Mouse (Mus musculus) MEL (cell line): ENCODE measurements around the gene Ryr2. TPM values are rescaled to one million over a fixed set of nuclear protein-coding genes. Genes with fewer than 3 reads are reported as not detected.
"Not testable (repeated sequence)": the region's sequence is repeated elsewhere in the genome, so short reads cannot be mapped to it uniquely, and the experiment has no call there.

Source experiments
- DNase-seq: peaks from one replicate; pipeline ENCODE4 v3.0.0; 2011; ENCODE audit warnings: low read depth, low spot score
- H3K27ac ChIP-seq: 2 replicates; pipeline ENCODE4 v1.5.1; 2012; ENCODE audit warnings: low read depth, mild to moderate bottlenecking, control low read depth, low read length, moderate library complexity; ENCODE audit not compliant: control insufficient read depth
- H3K27me3 ChIP-seq, 2 experiments: fragments of 150-350 bp in 1 of 2; sonication (generic) in 1 of 2; 2 replicates each; pipeline ENCODE4 v1.6.1; 2012; ENCODE audit warnings: low read length in 2 of 2, mild to moderate bottlenecking in 2 of 2, improper control_type of control experiment in 1 of 2, moderate library complexity in 1 of 2; ENCODE audit not compliant: insufficient read depth in 2 of 2, control insufficient read depth in 1 of 2
- H3K36me3 ChIP-seq, 2 experiments: 2 replicates each; pipeline ENCODE4 v1.6.1; 2012 to 2014; ENCODE audit warnings: low read length in 2 of 2, improper control_type of control experiment in 1 of 2, inconsistent platforms in 1 of 2, mild to moderate bottlenecking in 1 of 2; ENCODE audit not compliant: insufficient read depth in 2 of 2, control insufficient read depth in 1 of 2
- H3K4me1 ChIP-seq, 2 experiments: fragments of 150-350 bp in 1 of 2; sonication (generic) in 1 of 2; 2 replicates each; pipeline ENCODE4 v1.6.1; 2012; ENCODE audit warnings: low read length in 2 of 2, improper control_type of control experiment in 1 of 2, mild to moderate bottlenecking in 1 of 2; ENCODE audit not compliant: insufficient read depth in 2 of 2, control insufficient read depth in 1 of 2
- H3K4me3 ChIP-seq, 2 experiments: fragments of 150-350 bp in 1 of 2; sonication (generic) in 1 of 2; 2 replicates each; pipeline ENCODE4 v1.5.1; 2012; ENCODE audit warnings: low read depth in 2 of 2, low read length in 2 of 2, mild to moderate bottlenecking in 2 of 2, moderate library complexity in 2 of 2, control low read depth in 1 of 2, improper control_type of control experiment in 1 of 2; ENCODE audit not compliant: control insufficient read depth in 1 of 2, insufficient read depth in 1 of 2
- H3K79me2 ChIP-seq: 2 replicates; pipeline ENCODE4 v1.6.1; 2012; ENCODE audit warnings: mild to moderate bottlenecking, low read length, moderate library complexity; ENCODE audit not compliant: control insufficient read depth, poor library complexity, insufficient read depth
- H3K9ac ChIP-seq: 2 replicates; pipeline ENCODE4 v1.6.1; 2012; ENCODE audit warnings: low read depth, mild to moderate bottlenecking, control low read depth, low read length, moderate library complexity; ENCODE audit not compliant: control insufficient read depth, poor library complexity, severe bottlenecking
- H3K9me3 ChIP-seq: fragments of 150-350 bp; sonication (generic); replicated peaks from 2 replicates; pipeline ENCODE4 v1.6.1; 2012; ENCODE audit warnings: mild to moderate bottlenecking, low read length, improper control_type of control experiment, moderate library complexity; ENCODE audit not compliant: insufficient read depth
- BHLHE40 ChIP-seq: IDR thresholded peaks from 2 replicates; pipeline ENCODE4 v1.6.1; 2012; ENCODE audit warnings: low read depth, mild to moderate bottlenecking, inconsistent platforms, low read length, improper control_type of control experiment, borderline replicate concordance
- CTCF ChIP-seq, 3 experiments: IDR thresholded peaks in 2 of 3; conservative IDR thresholded peaks in 1 of 3; 2 replicates each; pipeline ENCODE4 v1.5.1; 2011 to 2012; ENCODE audit warnings: low read length in 3 of 3, low read depth in 2 of 3, mild to moderate bottlenecking in 2 of 3, improper control_type of control experiment in 1 of 3, inconsistent platforms in 1 of 3, mixed read lengths in 1 of 3, moderate library complexity in 1 of 3; ENCODE audit not compliant: control insufficient read depth in 1 of 3, insufficient read depth in 1 of 3, poor library complexity in 1 of 3, severe bottlenecking in 1 of 3
- ELF1 ChIP-seq: IDR thresholded peaks from 2 replicates; pipeline ENCODE4 v1.6.1; 2014; ENCODE audit warnings: low read depth, mild to moderate bottlenecking, inconsistent platforms, low read length, improper control_type of control experiment, moderate library complexity
- GABPA ChIP-seq: IDR thresholded peaks from 2 replicates; pipeline ENCODE4 v1.6.1; 2012; ENCODE audit warnings: low read depth, mild to moderate bottlenecking, inconsistent platforms, low read length, improper control_type of control experiment, moderate library complexity
- GATA1 ChIP-seq: IDR thresholded peaks from 2 replicates; pipeline ENCODE4 v1.6.1; 2011; ENCODE audit warnings: low read depth, low read length, improper control_type of control experiment
- HCFC1 ChIP-seq: IDR thresholded peaks from 2 replicates; pipeline ENCODE4 v1.6.1; 2012; ENCODE audit warnings: low read depth, mild to moderate bottlenecking, inconsistent platforms, low read length, improper control_type of control experiment, moderate library complexity
- MAFK ChIP-seq: IDR thresholded peaks from 2 replicates; pipeline ENCODE4 v1.6.1; 2011; ENCODE audit warnings: low read depth, mild to moderate bottlenecking, low read length, improper control_type of control experiment, borderline replicate concordance
- MAZ ChIP-seq: IDR thresholded peaks from 2 replicates; pipeline ENCODE4 v1.6.1; 2012; ENCODE audit warnings: low read depth, mild to moderate bottlenecking, inconsistent platforms, low read length, improper control_type of control experiment
- MXI1 ChIP-seq: IDR thresholded peaks from 2 replicates; pipeline ENCODE4 v1.6.1; 2011; ENCODE audit warnings: mild to moderate bottlenecking, low read depth, low read length, improper control_type of control experiment
- MYB ChIP-seq: IDR thresholded peaks from 2 replicates; pipeline ENCODE4 v1.6.1; 2011; ENCODE audit warnings: mild to moderate bottlenecking, low read depth, low read length, improper control_type of control experiment
- POLR2A ChIP-seq, 2 experiments: IDR thresholded peaks; 2 replicates each; pipeline ENCODE4 v1.6.1; 2011 to 2012; ENCODE audit warnings: low read length in 2 of 2, mild to moderate bottlenecking in 2 of 2, control low read depth in 1 of 2, improper control_type of control experiment in 1 of 2, low read depth in 1 of 2, moderate library complexity in 1 of 2; ENCODE audit not compliant: control insufficient read depth in 1 of 2, insufficient read depth in 1 of 2, poor library complexity in 1 of 2
- POLR2AphosphoS2 ChIP-seq: IDR thresholded peaks from 2 replicates; pipeline ENCODE4 v1.6.1; 2011; ENCODE audit warnings: low read length, improper control_type of control experiment
- RAD21 ChIP-seq: IDR thresholded peaks from 2 replicates; pipeline ENCODE4 v1.6.1; 2011; ENCODE audit warnings: mild to moderate bottlenecking, low read depth, low read length, improper control_type of control experiment
- SMC3 ChIP-seq: IDR thresholded peaks from 2 replicates; pipeline ENCODE4 v1.6.1; 2011; ENCODE audit warnings: low read depth, low read length, improper control_type of control experiment
- TCF12 ChIP-seq: IDR thresholded peaks from 2 replicates; pipeline ENCODE4 v1.6.1; 2014; ENCODE audit warnings: low read depth, mild to moderate bottlenecking, inconsistent platforms, low read length, improper control_type of control experiment, moderate library complexity
- USF1 ChIP-seq: IDR thresholded peaks from 2 replicates; pipeline ENCODE4 v1.6.1; 2014; ENCODE audit warnings: low read depth, mild to moderate bottlenecking, inconsistent platforms, low read length, improper control_type of control experiment, moderate library complexity
- USF2 ChIP-seq, 2 experiments: IDR thresholded peaks; 2 replicates each; pipeline ENCODE4 v1.6.1; 2011 to 2012; ENCODE audit warnings: improper control_type of control experiment in 2 of 2, low read length in 2 of 2, borderline replicate concordance in 1 of 2, inconsistent platforms in 1 of 2, low read depth in 1 of 2, mild to moderate bottlenecking in 1 of 2; ENCODE audit not compliant: insufficient read depth in 1 of 2
- ZC3H11A ChIP-seq: IDR thresholded peaks from 2 replicates; pipeline ENCODE4 v1.6.1; 2012; ENCODE audit warnings: low read depth, mild to moderate bottlenecking, inconsistent platforms, low read length, improper control_type of control experiment
- ZKSCAN1 ChIP-seq: IDR thresholded peaks from 2 replicates; pipeline ENCODE4 v1.6.1; 2012; ENCODE audit warnings: low read depth, mild to moderate bottlenecking, inconsistent platforms, low read length, improper control_type of control experiment, moderate library complexity
- ZNF384 ChIP-seq: IDR thresholded peaks from 2 replicates; pipeline ENCODE4 v1.6.1; 2012; ENCODE audit warnings: low read depth, mild to moderate bottlenecking, inconsistent platforms, low read length, improper control_type of control experiment
- polyA plus RNA-seq, 2 experiments: library from polyadenylated mRNA; stranded (reverse) in 1 of 2; unstranded in 1 of 2; fragments of >175 nt in 1 of 2; fragments of >200 nt in 1 of 2; gene quantifications; 2 replicates each; pipeline versions ENCODE4 v1.2.1 to v1.2.4; 2012; ENCODE audit warnings: low replicate concordance in 2 of 2, low read depth in 1 of 2; ENCODE audit not compliant: insufficient read length in 2 of 2, insufficient read depth in 1 of 2, missing spikeins in 1 of 2
- total RNA-seq: library from RNA; depleted of rRNA; stranded (reverse); fragments of 300-350 nt; gene quantifications from 2 replicates; pipeline ENCODE4 v1.2.3, GENCODE M21; 2012

Gene Ryr2
- total and polyA plus RNA-seq, 3 experiments: 0.04 TPM; not detected in 2

DNA sequence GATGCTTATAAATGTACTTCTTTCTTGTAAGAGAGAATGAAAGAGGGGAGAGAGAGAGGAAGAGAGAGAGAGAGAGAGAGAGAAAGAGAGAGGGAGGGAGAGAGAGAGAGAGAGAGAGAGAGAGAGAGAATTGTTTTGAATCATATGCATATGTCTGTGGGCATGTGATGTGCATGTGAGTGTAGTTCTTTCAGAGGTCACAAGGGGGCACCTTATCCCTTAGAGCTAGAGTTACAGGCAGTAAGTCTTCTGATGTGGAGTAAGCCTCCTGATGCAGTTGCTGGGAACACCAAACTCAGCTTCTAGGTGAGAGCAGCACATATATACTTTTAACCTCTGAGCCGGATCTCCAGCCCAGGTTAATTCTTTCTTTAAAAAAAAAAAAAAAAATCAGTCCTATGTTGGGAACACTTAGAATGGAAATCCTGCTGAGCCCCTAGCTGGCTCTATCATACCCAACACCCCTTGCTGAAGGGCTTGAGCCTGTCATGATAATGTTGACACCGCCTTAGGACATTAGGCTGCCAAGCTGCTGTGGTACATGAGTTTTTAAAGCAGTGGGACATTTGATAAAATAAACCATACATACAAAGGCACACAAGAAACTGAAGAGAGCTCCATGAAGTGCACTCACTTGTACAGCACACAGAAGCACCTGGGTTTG, 281.1 kb downstream of the Ryr2 start:
- no peak overlapping the region for H3K27ac ChIP-seq
- H3K9me3 ChIP-seq: no peaks in the 10 kb centered on the region
- no peak overlapping the region for H3K4me3 ChIP-seq
- no peaks in the 10 kb centered on the region for H3K79me2 ChIP-seq
- no peak overlapping the region for H3K9ac ChIP-seq
- no peaks in the 10 kb centered on the region; a peak in 1 of 4 replicates for H3K27me3 ChIP-seq
- TF ChIP-seq POLR2AphosphoS2 (no peak), USF1 (no peak), SMC3 (peak; percentile 29), MAFK (no peak), USF2 (IDR thresholded peaks at IDR 0.05; ENCODE audit: borderline replicate concordance in 1 of 2, insufficient read depth in 1 of 2, low read depth in 1 of 2, low read length in 2 of 2) (no peak), CTCF (IDR thresholded peaks at IDR 0.05 in 2 of 3, conservative IDR thresholded peaks at IDR 0.05 in 1 of 3; ENCODE audit: control insufficient read depth in 1 of 3, insufficient read depth in 1 of 3, low read depth in 2 of 3, low read length in 3 of 3, poor library complexity in 1 of 3, severe bottlenecking in 1 of 3) (peak in 1 of 3 experiments; percentile 29; a peak in 2 of 6 replicates), ZKSCAN1 (no peak), ZC3H11A (no peak), MXI1 (no peak), POLR2A (IDR thresholded peaks at IDR 0.05; ENCODE audit: control insufficient read depth in 1 of 2, insufficient read depth in 1 of 2, low read depth in 1 of 2, low read length in 2 of 2, poor library complexity in 1 of 2) (no peak), MYB (no peak), RAD21 (peak; percentile 26), ZNF384 (no peak), MAZ (no peak), GABPA (no peak), TCF12 (no peak)
- DNase-seq: peak; percentile 20
- no peaks in the 10 kb centered on the region for H3K4me1 ChIP-seq
- no peaks in the 10 kb centered on the region for H3K36me3 ChIP-seq

DNA sequence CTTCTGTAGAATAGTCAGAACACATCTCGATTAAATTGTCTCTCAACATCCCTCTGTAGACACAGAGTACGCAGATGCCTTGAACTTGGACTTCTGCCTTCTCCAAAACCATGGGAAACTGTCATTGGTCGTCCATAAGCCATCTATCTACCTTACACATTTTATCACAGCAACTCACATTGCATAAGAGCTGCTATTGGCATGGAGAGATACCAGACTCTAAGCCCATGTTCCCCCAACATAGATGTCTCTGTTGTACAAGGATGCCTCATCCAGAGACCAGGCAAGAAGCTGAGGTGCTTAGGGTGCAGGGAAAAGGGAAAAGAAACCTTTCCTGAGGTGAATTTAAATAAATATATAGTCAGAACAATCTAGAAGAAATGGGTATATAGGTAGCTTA, 288.0 kb downstream of the Ryr2 start:
- H3K9ac ChIP-seq: no peak overlapping the region
- no peak for DNase-seq
- no peaks in the 10 kb centered on the region for H3K36me3 ChIP-seq
- TF ChIP-seq GABPA (no peak), ELF1 (no peak), BHLHE40 (no peak), MAZ (no peak), HCFC1 (no peak), ZKSCAN1 (no peak), SMC3 (no peak), GATA1 (no peak)
- TF ChIP-seq, all 39 proteins: peak for 0
- Histone ChIP-seq H3K27ac (no peak overlapping the region), H3K27me3 (no peaks in the 10 kb centered on the region), H3K4me1 (no peaks in the 10 kb centered on the region), H3K79me2 (no peaks in the 10 kb centered on the region), H3K4me3 (no peak overlapping the region), H3K9me3 (no peaks in the 10 kb centered on the region)

DNA sequence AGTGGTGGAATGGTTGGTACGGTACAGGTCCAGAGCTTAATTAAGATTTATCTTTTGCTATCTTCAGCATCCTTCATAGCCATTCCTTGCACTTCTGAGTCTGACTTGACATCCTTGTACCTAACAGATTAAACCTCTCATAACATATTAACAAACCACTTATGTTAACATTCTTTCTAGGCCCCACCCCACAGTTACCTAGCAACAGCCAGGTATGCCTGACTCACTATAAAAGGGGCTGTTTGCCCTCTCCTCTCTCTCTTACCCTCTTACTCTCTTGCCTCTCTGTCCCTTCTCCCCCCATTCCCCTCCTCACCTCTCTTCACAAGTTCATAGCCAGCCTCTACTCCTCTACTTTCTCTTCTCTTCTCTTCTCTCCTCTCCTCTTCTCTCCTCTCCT, 297.4 kb downstream of the Ryr2 start:
- not testable (repeated sequence) for H3K79me2 ChIP-seq, H3K4me3 ChIP-seq

More for the DNA sequence above, 297.4 kb downstream of the Ryr2 start:
- H3K27ac ChIP-seq, DNase-seq, H3K9ac ChIP-seq, H3K36me3 ChIP-seq, H3K27me3 ChIP-seq, H3K9me3 ChIP-seq, H3K4me1 ChIP-seq: not testable (repeated sequence)
